Mouse (Mus musculus): ENCODE data around the gene Ticam1. TPM values are rescaled to one million over a fixed set of nuclear protein-coding genes. Genes with fewer than 3 reads are reported as not detected.
A peak's percentile ranks its signal among the peaks of the same experiment; 100 is the strongest.

Ticam1 gene
- total and polyA plus RNA-seq, 3 experiments: 6.4 to 18.6 (median 17.6) TPM

GRCm38 (mm10) chr17:56303160-56303846, 26.7 kb upstream of the Ticam1 start, which contains the start of gene Uhrf1:
Gene Uhrf1 (plus strand): TSS chr17:56303321.
- dilution Hi-C loops (cut with MboI; ENCODE audit: extremely low pct_ligation_motif_present, extremely low pct_unique_long_range_greater_than_20kb, low sequenced_read_pairs): no loop called here
- H3K79me2 ChIP-seq (replicated peaks; ENCODE audit: control insufficient read depth, extremely low read depth, insufficient read depth, poor library complexity, severe bottlenecking): peaks cover 42% of the 10 kb centered on the region
- H3K9me3 ChIP-seq (replicated peaks; ENCODE audit: low read length): no peaks in the 10 kb centered on the region
- peaks cover 20 to 54% of the 10 kb centered on the region in 2 experiments for H3K4me1 ChIP-seq (ENCODE audit: control insufficient read depth in 1 of 2, insufficient read depth in 2 of 2)
- peak; percentile 97 for DNase-seq (ENCODE audit: extremely low read depth)
- H3K27me3 ChIP-seq (replicated peaks): no peaks in the 10 kb centered on the region
- peak within 1 kb of the TSS; percentile 85 for H3K9ac ChIP-seq (ENCODE audit: insufficient read depth, low read depth)
- in situ Hi-C loops (cut with MboI; ENCODE audit: low pct_ligation_motif_present, low pct_unique_long_range_greater_than_20kb, low sequenced_read_pairs): no loop called here
- H3K36me3 ChIP-seq (replicated peaks in 1 of 2; ENCODE audit: control insufficient read depth in 1 of 2, insufficient read depth in 1 of 2, low read length in 1 of 2): peaks cover 26 to 36% of the 10 kb centered on the region in 2 experiments
- H3K4me2 ChIP-seq (ENCODE audit: insufficient read depth, low read depth, poor library complexity, severe bottlenecking): peak within 1 kb of the TSS; percentile 77
- peak within 1 kb of the TSS; percentile 87 for H3K27ac ChIP-seq (ENCODE audit: insufficient read depth, low read depth)
- H3K4me3 ChIP-seq (replicated peaks in 1 of 3; ENCODE audit: low read depth in 2 of 3, low read length in 2 of 3, poor library complexity in 1 of 3): peak within 1 kb of the TSS; percentile 81 to 84 (median 81)
- TF ChIP-seq JUN (IDR thresholded peaks at IDR 0.05; ENCODE audit: insufficient read depth, low read depth, low read length) (no peak), ZC3H11A (IDR thresholded peaks at IDR 0.05; ENCODE audit: low read depth, low read length) (no peak), MAX (IDR thresholded peaks at IDR 0.05; ENCODE audit: low read length) (peak; percentile 82), HCFC1 (IDR thresholded peaks at IDR 0.05; ENCODE audit: low read depth, low read length) (peak; percentile 26; the same call in 1 of the 2 replicates), UBTF (IDR thresholded peaks at IDR 0.05; ENCODE audit: low read depth, low read length) (no peak), BHLHE40 (IDR thresholded peaks at IDR 0.05; ENCODE audit: low read depth, low read length) (peak; percentile 57; the same call in 1 of the 2 replicates), PAX5 (IDR thresholded peaks at IDR 0.05; ENCODE audit: low read length) (no peak), USF2 (conservative IDR thresholded peaks at IDR 0.05; ENCODE audit: low read depth, low read length) (no peak), TBP (conservative IDR thresholded peaks at IDR 0.05; ENCODE audit: low read depth, low read length) (peak; percentile 83), SIN3A (IDR thresholded peaks at IDR 0.05; ENCODE audit: low read length) (peak; percentile 97), EP300 (IDR thresholded peaks at IDR 0.05; ENCODE audit: low read length) (no peak), RCOR1 (conservative IDR thresholded peaks at IDR 0.05; ENCODE audit: low read depth, low read length) (no peak), E2F4 (IDR thresholded peaks at IDR 0.05; ENCODE audit: insufficient replicate concordance, low read depth, low read length) (peak; percentile 98), SMC3 (IDR thresholded peaks at IDR 0.05; ENCODE audit: low read depth, low read length) (no peak), MYC (IDR thresholded peaks at IDR 0.05; ENCODE audit: low read depth, low read length) (no peak), CHD2 (IDR thresholded peaks at IDR 0.05; ENCODE audit: low read length) (no peak), ETS1 (conservative IDR thresholded peaks at IDR 0.05; ENCODE audit: low read depth, low read length) (no peak), ZMIZ1 (IDR thresholded peaks at IDR 0.05; ENCODE audit: low read depth, low read length) (no peak), POLR2AphosphoS2 (IDR thresholded peaks at IDR 0.05; ENCODE audit: low read depth, low read length) (no peak), ZNF384 (IDR thresholded peaks at IDR 0.05; ENCODE audit: low read depth, low read length) (0 out of 2 replicates have a peak, but pooled peaks have one; percentile 16), KAT2A (IDR thresholded peaks at IDR 0.05; ENCODE audit: insufficient replicate concordance, low read length) (0 out of 2 replicates have a peak, but pooled peaks have one; percentile 17), ELF1 (IDR thresholded peaks at IDR 0.05; ENCODE audit: low read depth, low read length) (no peak), CTCF (conservative IDR thresholded peaks at IDR 0.05 in 1 of 2, IDR thresholded peaks at IDR 0.05 in 1 of 2; ENCODE audit: low read depth in 2 of 2, low read length in 2 of 2) (no peak), POLR2A (IDR thresholded peaks at IDR 0.05; ENCODE audit: low read depth, low read length) (peak; percentile 75), GABPA (IDR thresholded peaks at IDR 0.05; ENCODE audit: insufficient replicate concordance, low read depth, low read length) (no peak), RAD21 (IDR thresholded peaks at IDR 0.05; ENCODE audit: low read depth, low read length) (no peak), NELFE (IDR thresholded peaks at IDR 0.05; ENCODE audit: low read depth, low read length) (peak; percentile 25; the same call in 1 of the 2 replicates), USF1 (IDR thresholded peaks at IDR 0.05; ENCODE audit: low read depth, low read length) (no peak), MAZ (IDR thresholded peaks at IDR 0.05; ENCODE audit: low read depth, low read length) (0 out of 2 replicates have a peak, but pooled peaks have one; percentile 25), MAFK (IDR thresholded peaks at IDR 0.05; ENCODE audit: insufficient replicate concordance, low read length) (no peak), MEF2A (IDR thresholded peaks at IDR 0.05; ENCODE audit: borderline replicate concordance, low read depth, low read length) (no peak), TCF12 (IDR thresholded peaks at IDR 0.05; ENCODE audit: low read depth, low read length) (peak; percentile 78), JUND (conservative IDR thresholded peaks at IDR 0.05; ENCODE audit: low read depth, low read length) (no peak), NRF1 (IDR thresholded peaks at IDR 0.05; ENCODE audit: low read depth, low read length) (no peak), CHD1 (IDR thresholded peaks at IDR 0.05; ENCODE audit: low read depth, low read length) (no peak), ZKSCAN1 (IDR thresholded peaks at IDR 0.05; ENCODE audit: borderline replicate concordance, low read depth, low read length) (no peak), IRF4 (IDR thresholded peaks at IDR 0.05; ENCODE audit: low read depth, low read length) (no peak; the same call in 1 of the 2 replicates), MXI1 (IDR thresholded peaks at IDR 0.05; ENCODE audit: low read depth, low read length) (no peak)

Data from CH12.LX (cell line).